Mouse (Mus musculus): ENCODE data around the gene Ppard. TPM values are rescaled to one million over a fixed set of nuclear protein-coding genes. Genes with fewer than 3 reads are reported as not detected.

Gene Ppard
- polyA plus RNA-seq, 1 experiment from 2014 or later = 0.77 TPM

DNA sequence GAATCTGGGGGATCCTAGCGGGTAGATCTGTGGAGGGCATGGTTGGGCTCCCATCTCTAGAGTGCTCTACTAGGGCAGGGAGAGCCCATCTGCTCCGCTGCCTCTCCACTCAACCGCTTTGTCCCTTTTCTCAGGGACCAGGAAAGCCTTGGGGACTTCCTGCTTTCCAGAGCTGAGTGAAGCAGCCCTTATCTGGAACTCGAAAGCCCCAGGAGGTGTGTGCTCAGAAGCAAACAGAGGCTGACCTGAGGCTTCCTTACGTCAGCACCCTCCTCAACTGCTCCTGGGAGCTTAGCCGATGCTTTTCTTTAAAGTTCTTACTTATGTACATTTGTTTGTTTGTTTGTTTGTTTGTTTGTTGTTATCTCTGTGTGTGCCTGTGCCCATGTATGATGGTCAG is 40.3 kb downstream of the Ppard start:
- peaks cover 8% of the 10 kb centered on the region for H3K4me1 ChIP-seq (ENCODE audit: control insufficient read depth, low read depth, low read length)
- H3K9me3 ChIP-seq (replicated peaks; ENCODE audit: control insufficient read depth, low read length) = no peaks in the 10 kb centered on the region
- no peak overlapping the region for H3K4me2 ChIP-seq (ENCODE audit: low read depth, low read length)
- no peaks in the 10 kb centered on the region for H3K27me3 ChIP-seq (ENCODE audit: control insufficient read depth, insufficient read depth, low read depth, low read length)
- H3K4me3 ChIP-seq (ENCODE audit: low read depth, low read length) = no peak overlapping the region
- no peak overlapping the region for H3K27ac ChIP-seq (ENCODE audit: low read length)
- no peak overlapping the region for H3K9ac ChIP-seq (ENCODE audit: low read depth, low read length)
- ATAC-seq (ENCODE audit: low read depth) = no peak
- WGBS (ENCODE audit: insufficient replicate concordance) = 60% methylated on average over 6 of the region's 6 CpGs
- H3K36me3 ChIP-seq (ENCODE audit: control insufficient read depth, insufficient read depth) = no peaks in the 10 kb centered on the region

DNA sequence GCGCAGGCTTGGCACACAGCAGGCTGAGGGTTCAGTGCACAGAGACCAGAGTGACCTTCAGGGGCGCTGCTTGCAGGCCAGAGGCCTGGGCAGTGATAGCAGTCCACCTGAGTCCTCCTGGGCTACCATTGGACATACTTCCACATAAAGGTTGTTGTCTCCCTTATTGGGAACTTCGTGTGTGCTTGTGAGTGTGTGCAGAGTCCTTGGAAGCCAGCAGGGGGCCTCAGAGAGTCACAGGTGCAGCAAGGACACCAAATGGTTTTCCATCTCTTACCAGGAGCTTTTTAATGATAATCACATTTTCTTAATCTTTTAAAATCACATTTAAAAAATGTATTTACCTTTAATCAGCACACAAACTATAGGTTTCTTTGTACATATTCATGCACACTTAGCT is 42.2 kb downstream of the Ppard start:
- Histone ChIP-seq H3K4me3 (ENCODE audit: low read depth, low read length) (no peak overlapping the region), H3K9me3 (replicated peaks; ENCODE audit: control insufficient read depth, low read length) (no peaks in the 10 kb centered on the region), H3K4me1 (ENCODE audit: control insufficient read depth, low read depth, low read length) (peaks cover 17% of the 10 kb centered on the region), H3K9ac (ENCODE audit: low read depth, low read length) (no peak overlapping the region), H3K27me3 (ENCODE audit: control insufficient read depth, insufficient read depth, low read depth, low read length) (no peaks in the 10 kb centered on the region), H3K4me2 (ENCODE audit: low read depth, low read length) (no peak overlapping the region), H3K36me3 (ENCODE audit: control insufficient read depth, insufficient read depth) (no peaks in the 10 kb centered on the region), H3K27ac (ENCODE audit: low read length) (no peak overlapping the region)
- WGBS (ENCODE audit: insufficient replicate concordance) = 56% methylated on average over 3 of the region's 3 CpGs
- ATAC-seq (ENCODE audit: low read depth) = no peak

DNA sequence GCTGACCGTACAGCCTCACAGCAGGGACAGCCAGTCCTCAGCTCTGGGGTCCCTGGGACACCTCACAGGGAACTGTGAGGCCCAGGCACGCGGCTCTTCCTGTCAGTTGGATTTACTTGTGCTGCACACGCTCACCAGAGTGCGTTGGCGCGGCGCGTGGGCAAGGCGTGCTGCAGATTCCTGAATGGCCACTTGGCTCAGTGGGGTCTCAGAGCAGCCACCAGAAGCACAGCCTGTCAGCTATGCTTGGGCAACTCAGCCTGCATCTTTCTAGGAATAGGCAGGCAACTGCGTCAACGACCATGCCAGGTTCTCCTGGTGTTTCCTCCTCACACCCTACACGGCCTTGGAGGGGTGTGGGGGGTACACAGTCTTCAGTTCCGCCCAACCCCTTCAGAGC is 44.7 kb downstream of the Ppard start:
- no peaks in the 10 kb centered on the region for H3K9me3 ChIP-seq (replicated peaks; ENCODE audit: control insufficient read depth, low read length)
- peaks cover 25% of the 10 kb centered on the region for H3K4me1 ChIP-seq (ENCODE audit: control insufficient read depth, low read depth, low read length)
- no peak overlapping the region for H3K4me3 ChIP-seq (ENCODE audit: low read depth, low read length)
- no peak for ATAC-seq (ENCODE audit: low read depth)
- H3K27me3 ChIP-seq (ENCODE audit: control insufficient read depth, insufficient read depth, low read depth, low read length) = no peaks in the 10 kb centered on the region
- no peaks in the 10 kb centered on the region for H3K36me3 ChIP-seq (ENCODE audit: control insufficient read depth, insufficient read depth)
- no peak overlapping the region for H3K9ac ChIP-seq (ENCODE audit: low read depth, low read length)
- 86% methylated on average over 14 of the region's 14 CpGs for WGBS (ENCODE audit: insufficient replicate concordance)
- no peak overlapping the region for H3K4me2 ChIP-seq (ENCODE audit: low read depth, low read length)
- H3K27ac ChIP-seq (ENCODE audit: low read length) = no peak overlapping the region

DNA sequence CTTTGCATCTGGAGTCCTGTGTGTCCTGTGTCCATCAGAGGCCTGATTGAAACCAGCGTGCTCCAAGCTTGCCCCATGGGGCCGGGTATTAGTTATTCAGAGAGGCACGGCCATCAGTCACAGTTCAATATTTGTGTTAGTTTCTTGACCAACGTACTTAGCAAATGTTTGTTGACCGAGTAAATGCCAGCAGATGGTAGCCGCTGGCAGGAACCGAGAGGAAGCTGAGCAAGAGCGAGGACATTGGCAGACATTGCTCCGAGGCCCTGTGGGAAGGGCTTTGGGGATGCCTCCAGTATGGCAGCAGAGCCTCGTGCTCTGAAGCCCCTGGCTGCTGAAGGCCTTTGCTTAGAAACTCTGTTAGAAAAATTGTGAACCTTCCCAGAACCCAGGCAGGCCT is 45.2 kb downstream of the Ppard start:
- Histone ChIP-seq H3K36me3 (ENCODE audit: control insufficient read depth, insufficient read depth) (no peaks in the 10 kb centered on the region), H3K4me3 (ENCODE audit: low read depth, low read length) (no peak overlapping the region), H3K9ac (ENCODE audit: low read depth, low read length) (no peak overlapping the region), H3K4me2 (ENCODE audit: low read depth, low read length) (no peak overlapping the region), H3K27ac (ENCODE audit: low read length) (no peak overlapping the region), H3K4me1 (ENCODE audit: control insufficient read depth, low read depth, low read length) (peaks cover 25% of the 10 kb centered on the region), H3K9me3 (replicated peaks; ENCODE audit: control insufficient read depth, low read length) (no peaks in the 10 kb centered on the region), H3K27me3 (ENCODE audit: control insufficient read depth, insufficient read depth, low read depth, low read length) (no peaks in the 10 kb centered on the region)
- no peak for ATAC-seq (ENCODE audit: low read depth)
- WGBS (ENCODE audit: insufficient replicate concordance) = 63% methylated on average over 10 of the region's 10 CpGs

DNA sequence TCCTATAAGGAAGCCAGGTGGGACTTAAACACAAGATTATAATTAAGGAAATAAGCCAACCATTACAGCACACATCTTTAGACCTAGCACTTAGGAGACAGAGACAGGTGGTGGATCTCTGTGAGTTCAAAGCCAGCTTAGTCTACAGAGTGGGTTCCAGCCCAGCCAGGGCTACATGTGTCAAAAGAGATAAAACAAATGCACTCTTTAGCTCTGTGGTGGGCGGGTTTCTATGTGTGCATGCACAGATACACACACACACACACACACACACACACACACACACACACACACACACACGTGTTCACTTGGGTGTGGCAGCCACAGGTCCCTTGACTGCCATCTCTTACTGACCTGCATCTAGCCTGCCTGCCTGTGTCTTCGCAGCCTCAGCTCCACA is 45.7 kb downstream of the Ppard start:
- Histone ChIP-seq H3K27ac (ENCODE audit: low read length) (no peak overlapping the region), H3K36me3 (ENCODE audit: control insufficient read depth, insufficient read depth) (no peaks in the 10 kb centered on the region), H3K9ac (ENCODE audit: low read depth, low read length) (no peak overlapping the region), H3K9me3 (replicated peaks; ENCODE audit: control insufficient read depth, low read length) (no peaks in the 10 kb centered on the region), H3K27me3 (ENCODE audit: control insufficient read depth, insufficient read depth, low read depth, low read length) (no peaks in the 10 kb centered on the region), H3K4me1 (ENCODE audit: control insufficient read depth, low read depth, low read length) (peaks cover 27% of the 10 kb centered on the region), H3K4me3 (ENCODE audit: low read depth, low read length) (no peak overlapping the region), H3K4me2 (ENCODE audit: low read depth, low read length) (no peak overlapping the region)
- 40% methylated on average over 3 of the region's 3 CpGs for WGBS (ENCODE audit: insufficient replicate concordance)
- no peak for ATAC-seq (ENCODE audit: low read depth)

DNA sequence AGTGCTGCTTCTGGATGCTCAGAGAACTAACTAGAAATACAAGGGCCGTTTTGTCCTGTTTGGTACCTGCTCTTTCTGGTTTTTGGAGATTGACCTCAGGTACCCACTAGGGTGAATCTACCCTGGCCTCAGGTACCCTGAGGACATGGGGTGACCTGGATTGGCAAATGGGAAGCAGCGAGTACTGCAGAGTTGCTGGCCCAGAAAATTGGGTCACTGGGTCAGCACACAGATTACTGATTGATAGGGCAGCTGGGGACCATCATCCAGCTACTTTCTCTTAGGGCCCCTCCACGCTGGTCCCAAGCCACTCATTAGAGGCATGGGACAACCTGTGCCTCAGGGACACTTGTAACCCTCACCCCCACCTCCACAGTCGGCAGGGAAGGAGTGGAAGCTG is 46.7 kb downstream of the Ppard start:
- no peak overlapping the region for H3K4me3 ChIP-seq (ENCODE audit: low read depth, low read length)
- no peaks in the 10 kb centered on the region for H3K27me3 ChIP-seq (ENCODE audit: control insufficient read depth, insufficient read depth, low read depth, low read length)
- peak overlapping the region; percentile 52 for H3K27ac ChIP-seq (ENCODE audit: low read length)
- H3K36me3 ChIP-seq (ENCODE audit: control insufficient read depth, insufficient read depth) = no peaks in the 10 kb centered on the region
- 55% methylated on average over 4 of the region's 4 CpGs for whole genome bisulfite sequencing (ENCODE audit: insufficient replicate concordance)
- H3K4me1 ChIP-seq (ENCODE audit: control insufficient read depth, low read depth, low read length) = peaks cover 27% of the 10 kb centered on the region
- H3K9me3 ChIP-seq (replicated peaks; ENCODE audit: control insufficient read depth, low read length) = no peaks in the 10 kb centered on the region
- H3K9ac ChIP-seq (ENCODE audit: low read depth, low read length) = no peak overlapping the region
- H3K4me2 ChIP-seq (ENCODE audit: low read depth, low read length) = no peak overlapping the region
- ATAC-seq (ENCODE audit: low read depth) = peak; percentile 56

DNA sequence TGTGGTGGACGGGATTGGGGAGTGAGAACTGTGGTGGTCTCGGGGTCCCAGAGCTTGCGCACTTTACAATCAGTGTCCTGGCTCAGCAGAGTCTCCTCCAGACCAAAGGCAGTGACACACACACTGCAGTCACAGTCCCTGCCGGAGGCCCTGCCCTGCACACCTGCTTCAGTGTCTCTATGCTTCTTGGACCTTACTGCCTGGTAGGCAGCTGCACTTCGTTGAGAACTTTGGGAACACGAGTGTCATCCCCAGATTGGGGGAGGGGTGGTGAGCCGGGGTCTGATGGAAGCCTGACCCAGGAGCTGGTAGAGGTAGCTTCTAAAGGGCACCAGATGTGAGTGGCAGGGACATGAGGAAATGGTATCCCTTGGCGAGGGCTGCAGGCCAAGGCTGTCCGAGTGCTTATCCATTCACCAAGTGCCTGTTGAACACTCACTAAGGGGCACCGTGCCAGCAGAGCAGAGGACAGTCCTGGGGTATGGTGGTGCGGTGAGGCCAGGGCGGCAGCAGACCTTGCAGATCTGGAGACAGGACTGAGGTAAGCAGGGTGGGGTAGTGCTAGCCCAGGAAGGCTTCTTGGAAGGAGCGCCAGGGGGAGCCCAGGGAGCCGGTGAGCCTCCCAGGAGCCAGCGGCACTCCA is 47.4 kb downstream of the Ppard start:
- Histone ChIP-seq H3K27me3 (ENCODE audit: control insufficient read depth, insufficient read depth, low read depth, low read length) (no peaks in the 10 kb centered on the region), H3K9ac (ENCODE audit: low read depth, low read length) (no peak overlapping the region; the same call in 1 of the 2 replicates), H3K4me2 (ENCODE audit: low read depth, low read length) (no peak overlapping the region), H3K9me3 (replicated peaks; ENCODE audit: control insufficient read depth, low read length) (no peaks in the 10 kb centered on the region), H3K36me3 (ENCODE audit: control insufficient read depth, insufficient read depth) (no peaks in the 10 kb centered on the region), H3K4me1 (ENCODE audit: control insufficient read depth, low read depth, low read length) (peaks cover 27% of the 10 kb centered on the region), H3K27ac (ENCODE audit: low read length) (peak overlapping the region; percentile 19; the same call in 1 of the 2 replicates), H3K4me3 (ENCODE audit: low read depth, low read length) (no peak overlapping the region)
- no peak for ATAC-seq (ENCODE audit: low read depth)
- WGBS (ENCODE audit: insufficient replicate concordance) = 68% methylated on average over 15 of the region's 15 CpGs

DNA sequence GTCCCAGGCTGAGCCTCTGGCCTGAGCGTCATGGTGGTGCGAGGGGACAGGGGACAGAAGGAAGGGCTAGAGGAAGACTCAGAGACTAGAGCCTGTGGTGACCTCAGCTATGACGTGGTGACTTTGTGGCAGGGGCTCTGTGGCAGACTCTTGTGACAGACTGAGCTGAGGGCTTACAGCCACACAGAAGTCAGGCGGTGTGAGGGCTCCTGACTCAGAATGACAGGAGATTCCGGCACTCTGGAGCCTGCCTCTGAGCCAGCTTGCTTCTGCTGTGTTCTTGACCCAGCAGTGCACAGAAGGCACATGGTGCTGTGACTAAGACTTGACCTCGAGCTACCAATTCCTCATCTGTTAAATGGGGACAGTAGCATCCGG is 47.9 kb downstream of the Ppard start:
- Histone ChIP-seq H3K4me2 (ENCODE audit: low read depth, low read length) (no peak overlapping the region), H3K4me1 (ENCODE audit: control insufficient read depth, low read depth, low read length) (peaks cover 27% of the 10 kb centered on the region), H3K36me3 (ENCODE audit: control insufficient read depth, insufficient read depth) (no peaks in the 10 kb centered on the region), H3K27ac (ENCODE audit: low read length) (no peak overlapping the region), H3K9me3 (replicated peaks; ENCODE audit: control insufficient read depth, low read length) (no peaks in the 10 kb centered on the region), H3K27me3 (ENCODE audit: control insufficient read depth, insufficient read depth, low read depth, low read length) (no peaks in the 10 kb centered on the region), H3K4me3 (ENCODE audit: low read depth, low read length) (no peak overlapping the region), H3K9ac (ENCODE audit: low read depth, low read length) (no peak overlapping the region; the same call in 1 of the 2 replicates)
- 66% methylated on average over 7 of the region's 7 CpGs for WGBS (ENCODE audit: insufficient replicate concordance)
- ATAC-seq (ENCODE audit: low read depth) = no peak

DNA sequence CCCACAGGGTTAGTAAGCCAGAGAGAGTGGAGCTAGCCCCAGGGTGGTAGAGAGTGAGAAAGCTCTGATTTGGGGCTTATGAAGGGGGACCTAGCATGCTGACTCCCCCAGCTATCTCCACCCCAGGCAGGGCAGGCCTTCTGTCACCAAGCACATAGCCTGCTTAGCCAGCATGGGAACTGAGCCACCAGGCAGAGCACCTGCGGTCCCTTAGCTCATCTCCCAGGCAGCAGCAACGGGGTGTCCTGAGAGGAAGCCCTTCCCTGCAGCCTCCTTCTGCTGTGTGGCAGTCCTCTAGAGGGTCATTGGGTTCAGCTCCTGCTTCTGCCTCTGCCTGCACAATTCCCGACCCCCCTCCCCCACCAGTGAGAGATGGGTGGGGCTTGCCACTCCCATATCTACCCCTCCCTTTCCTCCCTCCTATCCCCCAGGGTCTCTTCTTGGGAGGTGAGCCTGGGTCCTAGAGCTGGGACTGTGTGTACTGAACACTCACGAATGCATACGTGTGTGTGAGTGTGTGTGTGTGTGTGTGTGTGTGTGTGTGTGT is 48.4 kb downstream of the Ppard start:
- no peaks in the 10 kb centered on the region for H3K36me3 ChIP-seq (ENCODE audit: control insufficient read depth, insufficient read depth)
- WGBS (ENCODE audit: insufficient replicate concordance) = 57% methylated on average over 5 of the region's 5 CpGs
- peaks cover 27% of the 10 kb centered on the region for H3K4me1 ChIP-seq (ENCODE audit: control insufficient read depth, low read depth, low read length)
- H3K27ac ChIP-seq (ENCODE audit: low read length) = no peak overlapping the region
- H3K27me3 ChIP-seq (ENCODE audit: control insufficient read depth, insufficient read depth, low read depth, low read length) = no peaks in the 10 kb centered on the region
- no peak overlapping the region for H3K4me2 ChIP-seq (ENCODE audit: low read depth, low read length)
- H3K9me3 ChIP-seq (replicated peaks; ENCODE audit: control insufficient read depth, low read length) = no peaks in the 10 kb centered on the region
- no peak overlapping the region for H3K4me3 ChIP-seq (ENCODE audit: low read depth, low read length)
- no peak for ATAC-seq (ENCODE audit: low read depth)
- H3K9ac ChIP-seq (ENCODE audit: low read depth, low read length) = no peak overlapping the region

All from liver, embryonic 16.5 days (tissue).